Mouse (Mus musculus): ENCODE data around the gene Bri3. TPM values are rescaled to one million over a fixed set of nuclear protein-coding genes. Genes with fewer than 3 reads are reported as not detected.

The Bri3 gene
- polyA plus RNA-seq, 1 experiment from 2014 or later, result 105 TPM

DNA sequence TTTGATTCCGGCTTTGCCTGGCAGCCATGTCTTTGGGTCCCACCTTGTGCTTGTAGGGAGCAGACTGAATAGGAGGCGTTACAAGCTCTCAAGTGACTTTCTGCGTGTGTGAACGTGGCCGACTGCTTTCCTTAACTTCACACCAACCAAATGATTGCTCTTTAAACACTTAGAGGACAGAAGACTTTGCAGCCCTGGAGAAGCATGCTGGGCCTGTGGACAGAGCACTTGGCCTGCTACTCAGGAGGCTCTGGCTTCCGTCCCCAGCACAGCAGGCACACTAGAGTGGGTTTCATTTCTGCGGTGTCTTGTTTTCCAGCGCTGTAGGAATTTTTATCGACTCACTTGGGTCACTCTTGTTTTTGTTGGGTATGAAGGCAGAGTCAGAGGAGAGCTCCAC, 18.8 kb downstream of the Bri3 start:
- H3K9ac ChIP-seq (ENCODE audit: low read length), result no peak overlapping the region
- H3K4me1 ChIP-seq (ENCODE audit: control insufficient read depth, insufficient read depth, low read length), result peaks cover 13% of the 10 kb centered on the region
- no peak for DNase-seq (ENCODE audit: low spot score)
- no peak for ATAC-seq
- no peak overlapping the region for H3K4me3 ChIP-seq (ENCODE audit: low read depth, low read length)
- H3K27me3 ChIP-seq (replicated peaks; ENCODE audit: control insufficient read depth, insufficient read depth, low read length), result no peaks in the 10 kb centered on the region
- no peak overlapping the region for H3K27ac ChIP-seq (ENCODE audit: low read depth, low read length)
- H3K36me3 ChIP-seq (ENCODE audit: control insufficient read depth, insufficient read depth, low read length), result peaks cover 70% of the 10 kb centered on the region
- WGBS, result 85% methylated on average over 9 of the region's 9 CpGs
- no peak overlapping the region for H3K4me2 ChIP-seq (ENCODE audit: low read length)
- no peaks in the 10 kb centered on the region for H3K9me3 ChIP-seq (replicated peaks; ENCODE audit: control insufficient read depth, low read length)

DNA sequence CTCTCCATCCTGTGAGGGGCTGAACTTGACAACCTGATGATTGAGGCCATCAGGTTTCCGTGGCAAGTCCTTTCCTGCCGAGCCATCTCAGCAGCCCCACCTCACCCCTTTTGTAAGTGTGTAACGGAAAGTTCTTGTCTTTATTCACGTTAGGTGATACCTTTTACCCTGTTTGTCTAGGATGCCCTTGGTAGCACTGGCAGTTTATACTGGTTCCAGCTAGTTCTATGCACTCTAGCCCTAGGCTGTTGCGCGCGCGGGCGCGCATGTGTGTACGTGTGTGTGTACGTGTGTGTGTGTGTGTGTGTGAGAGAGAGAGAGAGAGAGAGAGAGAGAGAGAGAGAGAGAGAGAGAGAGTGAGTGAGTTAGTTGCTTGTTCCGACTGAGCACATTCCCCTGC, 19.3 kb downstream of the Bri3 start:
- no peaks in the 10 kb centered on the region for H3K9me3 ChIP-seq (replicated peaks; ENCODE audit: control insufficient read depth, low read length)
- 86% methylated on average over 13 of the region's 13 CpGs for WGBS
- H3K4me2 ChIP-seq (ENCODE audit: low read length), result no peak overlapping the region
- no peak overlapping the region for H3K27ac ChIP-seq (ENCODE audit: low read depth, low read length)
- no peak for DNase-seq (ENCODE audit: low spot score)
- no peak overlapping the region for H3K9ac ChIP-seq (ENCODE audit: low read length)
- peaks cover 70% of the 10 kb centered on the region for H3K36me3 ChIP-seq (ENCODE audit: control insufficient read depth, insufficient read depth, low read length)
- H3K27me3 ChIP-seq (replicated peaks; ENCODE audit: control insufficient read depth, insufficient read depth, low read length), result no peaks in the 10 kb centered on the region
- peaks cover 9% of the 10 kb centered on the region for H3K4me1 ChIP-seq (ENCODE audit: control insufficient read depth, insufficient read depth, low read length)
- H3K4me3 ChIP-seq (ENCODE audit: low read depth, low read length), result no peak overlapping the region
- ATAC-seq, result no peak

DNA sequence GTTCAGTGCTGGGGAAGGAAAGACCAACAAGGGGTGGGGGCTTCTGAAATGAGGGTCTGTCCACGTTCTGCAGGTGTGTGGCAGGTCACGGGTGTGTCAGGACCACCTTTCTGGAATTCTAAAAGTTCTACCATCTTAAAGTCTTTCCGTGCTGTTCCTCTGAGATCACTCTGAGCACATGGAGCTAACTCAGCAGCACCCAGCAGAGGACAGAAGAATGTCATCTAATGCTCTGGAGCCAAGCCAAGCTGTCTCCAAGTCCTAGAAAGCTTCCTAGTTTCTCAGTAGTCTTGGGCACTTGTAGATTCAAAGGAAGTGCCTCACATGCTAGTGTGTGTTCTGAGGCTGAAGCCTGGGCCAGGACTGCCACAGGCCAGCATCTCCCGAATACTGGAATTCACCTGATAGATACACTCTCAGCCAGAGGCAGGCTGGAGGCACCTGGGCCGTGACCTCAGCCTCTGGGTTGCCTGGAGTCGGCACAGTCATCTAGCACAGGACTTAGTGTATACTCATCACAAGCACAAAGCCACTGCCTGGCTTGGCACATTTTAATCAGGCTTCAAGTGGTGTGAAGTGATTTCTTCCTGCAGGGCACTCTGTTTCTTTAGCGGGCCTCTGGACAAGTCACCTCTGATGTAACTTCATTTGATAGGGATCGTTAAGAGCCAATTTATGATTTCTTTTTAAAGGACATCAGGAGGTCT, 23.5 kb downstream of the Bri3 start:
- Histone ChIP-seq H3K36me3 (ENCODE audit: control insufficient read depth, insufficient read depth, low read length) (peaks cover 45% of the 10 kb centered on the region), H3K27ac (ENCODE audit: low read depth, low read length) (no peak overlapping the region), H3K27me3 (replicated peaks; ENCODE audit: control insufficient read depth, insufficient read depth, low read length) (no peaks in the 10 kb centered on the region), H3K9ac (ENCODE audit: low read length) (no peak overlapping the region), H3K4me1 (ENCODE audit: control insufficient read depth, insufficient read depth, low read length) (no peaks in the 10 kb centered on the region), H3K4me3 (ENCODE audit: low read depth, low read length) (no peak overlapping the region), H3K9me3 (replicated peaks; ENCODE audit: control insufficient read depth, low read length) (no peaks in the 10 kb centered on the region), H3K4me2 (ENCODE audit: low read length) (no peak overlapping the region)
- no peak; the same call in 1 of the 2 replicates for ATAC-seq
- 77% methylated on average over 8 of the region's 8 CpGs for WGBS
- DNase-seq (ENCODE audit: low spot score), result no peak

GRCm38 (mm10) chr5:144269926-144270325, 25.7 kb downstream of the Bri3 start:
- Histone ChIP-seq H3K4me1 (ENCODE audit: control insufficient read depth, insufficient read depth, low read length) (no peaks in the 10 kb centered on the region; the same call in 1 of the 2 replicates), H3K4me3 (ENCODE audit: low read depth, low read length) (no peak overlapping the region), H3K9me3 (replicated peaks; ENCODE audit: control insufficient read depth, low read length) (no peaks in the 10 kb centered on the region), H3K27me3 (replicated peaks; ENCODE audit: control insufficient read depth, insufficient read depth, low read length) (no peaks in the 10 kb centered on the region), H3K9ac (ENCODE audit: low read length) (no peak overlapping the region), H3K36me3 (ENCODE audit: control insufficient read depth, insufficient read depth, low read length) (peaks cover 32% of the 10 kb centered on the region), H3K4me2 (ENCODE audit: low read length) (no peak overlapping the region), H3K27ac (ENCODE audit: low read depth, low read length) (no peak overlapping the region)
- no peak for DNase-seq (ENCODE audit: low spot score)
- 94% methylated on average over 7 of the region's 7 CpGs for WGBS
- ATAC-seq, result no peak

- Histone ChIP-seq H3K36me3 (ENCODE audit: control insufficient read depth, insufficient read depth, low read length) (peaks cover 28% of the 10 kb centered on the region), H3K4me3 (ENCODE audit: low read depth, low read length) (no peak overlapping the region), H3K9me3 (replicated peaks; ENCODE audit: control insufficient read depth, low read length) (no peaks in the 10 kb centered on the region), H3K4me2 (ENCODE audit: low read length) (no peak overlapping the region), H3K27ac (ENCODE audit: low read depth, low read length) (no peak overlapping the region), H3K9ac (ENCODE audit: low read length) (no peak overlapping the region), H3K27me3 (replicated peaks; ENCODE audit: control insufficient read depth, insufficient read depth, low read length) (no peaks in the 10 kb centered on the region), H3K4me1 (ENCODE audit: control insufficient read depth, insufficient read depth, low read length) (no peaks in the 10 kb centered on the region; the same call in 1 of the 2 replicates)
- DNase-seq (ENCODE audit: low spot score) (no peak), ATAC-seq (no peak)
- WGBS, result 94% methylated on average over 8 of the region's 8 CpGs
Measured at GRCm38 (mm10) chr5:144270420-144270819, 26.2 kb downstream of the Bri3 start.

- Histone ChIP-seq H3K4me1 (ENCODE audit: control insufficient read depth, insufficient read depth, low read length) (no peaks in the 10 kb centered on the region; the same call in 1 of the 2 replicates), H3K9me3 (replicated peaks; ENCODE audit: control insufficient read depth, low read length) (no peaks in the 10 kb centered on the region), H3K4me2 (ENCODE audit: low read length) (no peak overlapping the region), H3K36me3 (ENCODE audit: control insufficient read depth, insufficient read depth, low read length) (peaks cover 23% of the 10 kb centered on the region), H3K9ac (ENCODE audit: low read length) (no peak overlapping the region), H3K27me3 (replicated peaks; ENCODE audit: control insufficient read depth, insufficient read depth, low read length) (no peaks in the 10 kb centered on the region), H3K4me3 (ENCODE audit: low read depth, low read length) (no peak overlapping the region), H3K27ac (ENCODE audit: low read depth, low read length) (no peak overlapping the region)
- 86% methylated on average over 3 of the region's 3 CpGs for WGBS
- ATAC-seq, result no peak
- no peak for DNase-seq (ENCODE audit: low spot score)
Measured at GRCm38 (mm10) chr5:144271118-144271517, 26.9 kb downstream of the Bri3 start.

DNA sequence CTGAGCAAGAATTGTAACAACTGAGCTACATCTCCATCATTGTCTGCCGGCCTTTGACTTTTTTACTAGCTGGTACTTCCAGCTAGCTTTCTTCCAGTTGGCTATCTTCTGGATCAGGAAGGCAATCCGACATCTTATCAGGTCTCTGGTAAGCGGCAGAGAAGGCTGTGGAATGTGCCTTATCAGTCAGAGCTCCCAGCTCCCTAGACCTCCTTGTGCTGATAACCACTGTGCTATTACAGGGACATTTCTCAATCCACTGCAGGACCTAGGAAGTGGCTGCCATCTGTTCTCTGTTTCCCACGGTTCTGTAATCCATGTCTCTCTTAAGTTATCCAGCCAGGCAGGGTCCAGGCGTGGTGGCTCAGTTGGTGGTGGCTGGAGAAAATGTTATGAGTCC, 27.5 kb downstream of the Bri3 start:
- H3K36me3 ChIP-seq (ENCODE audit: control insufficient read depth, insufficient read depth, low read length), result peaks cover 17% of the 10 kb centered on the region
- no peaks in the 10 kb centered on the region for H3K9me3 ChIP-seq (replicated peaks; ENCODE audit: control insufficient read depth, low read length)
- DNase-seq (ENCODE audit: low spot score), result no peak
- no peak for ATAC-seq
- no peaks in the 10 kb centered on the region for H3K27me3 ChIP-seq (replicated peaks; ENCODE audit: control insufficient read depth, insufficient read depth, low read length)
- no peaks in the 10 kb centered on the region; the same call in 1 of the 2 replicates for H3K4me1 ChIP-seq (ENCODE audit: control insufficient read depth, insufficient read depth, low read length)
- H3K4me3 ChIP-seq (ENCODE audit: low read depth, low read length), result no peak overlapping the region
- H3K27ac ChIP-seq (ENCODE audit: low read depth, low read length), result no peak overlapping the region
- no peak overlapping the region for H3K9ac ChIP-seq (ENCODE audit: low read length)
- H3K4me2 ChIP-seq (ENCODE audit: low read length), result no peak overlapping the region
- 80% methylated on average over 5 of the region's 5 CpGs for WGBS

- DNase-seq (ENCODE audit: low spot score), result no peak
- H3K27ac ChIP-seq (ENCODE audit: low read depth, low read length), result no peak overlapping the region
- no peak for ATAC-seq
- 46% methylated on average over 6 of the region's 6 CpGs for WGBS
- H3K9me3 ChIP-seq (replicated peaks; ENCODE audit: control insufficient read depth, low read length), result no peaks in the 10 kb centered on the region
- H3K4me2 ChIP-seq (ENCODE audit: low read length), result no peak overlapping the region
- no peaks in the 10 kb centered on the region for H3K27me3 ChIP-seq (replicated peaks; ENCODE audit: control insufficient read depth, insufficient read depth, low read length)
- no peak overlapping the region for H3K9ac ChIP-seq (ENCODE audit: low read length)
- H3K4me3 ChIP-seq (ENCODE audit: low read depth, low read length), result no peak overlapping the region
- H3K4me1 ChIP-seq (ENCODE audit: control insufficient read depth, insufficient read depth, low read length), result no peaks in the 10 kb centered on the region; the same call in 1 of the 2 replicates
- H3K36me3 ChIP-seq (ENCODE audit: control insufficient read depth, insufficient read depth, low read length), result peaks cover 6% of the 10 kb centered on the region; the same call in 1 of the 2 replicates
Measured at GRCm38 (mm10) chr5:144274904-144275303, 30.7 kb downstream of the Bri3 start.

DNA sequence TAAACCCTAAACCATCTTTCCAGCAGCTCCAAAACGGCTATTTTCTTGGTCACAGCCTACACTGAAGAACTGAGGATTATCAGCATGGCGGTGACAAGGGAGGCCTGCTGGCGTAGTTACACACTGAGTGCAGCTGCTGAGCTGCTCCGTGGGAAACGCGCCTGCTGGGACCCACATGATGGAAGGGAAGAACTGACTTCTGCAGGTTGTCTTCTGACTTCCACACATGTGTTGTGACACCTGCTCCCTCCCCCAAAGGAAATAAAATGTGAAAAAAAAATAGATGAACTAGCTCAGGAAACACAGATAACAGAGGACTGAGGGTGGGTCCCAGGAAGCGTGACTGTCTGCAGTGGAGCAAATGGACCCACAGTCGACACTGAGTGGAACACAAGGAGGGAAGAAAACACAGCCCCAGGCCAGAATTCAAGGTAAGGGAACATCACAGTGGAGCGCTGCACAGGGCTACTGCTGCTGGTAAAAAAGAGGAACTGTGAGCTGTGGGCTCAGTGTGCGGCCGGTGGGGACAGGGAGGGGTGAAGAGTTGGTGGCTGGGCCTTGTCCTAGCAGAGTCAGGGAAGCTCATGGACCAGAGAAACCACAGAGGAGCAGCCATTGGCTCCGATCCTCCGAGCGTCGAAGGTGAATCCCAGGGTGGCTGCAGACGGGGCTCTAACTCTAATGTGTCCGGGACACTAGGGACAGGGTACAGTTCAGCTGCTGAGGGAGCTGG, 32.8 kb downstream of the Bri3 start:
- H3K4me1 ChIP-seq (ENCODE audit: control insufficient read depth, insufficient read depth, low read length), result no peaks in the 10 kb centered on the region; the same call in 1 of the 2 replicates
- ATAC-seq (no peak), DNase-seq (ENCODE audit: low spot score) (no peak)
- peaks cover 6% of the 10 kb centered on the region; the same call in 1 of the 2 replicates for H3K36me3 ChIP-seq (ENCODE audit: control insufficient read depth, insufficient read depth, low read length)
- no peaks in the 10 kb centered on the region for H3K27me3 ChIP-seq (replicated peaks; ENCODE audit: control insufficient read depth, insufficient read depth, low read length)
- H3K27ac ChIP-seq (ENCODE audit: low read depth, low read length), result 0 out of 2 replicates have a peak overlapping the region, but pooled peaks have one; percentile 30
- no peak overlapping the region for H3K9ac ChIP-seq (ENCODE audit: low read length)
- H3K4me2 ChIP-seq (ENCODE audit: low read length), result no peak overlapping the region
- WGBS, result 87% methylated on average over 17 of the region's 17 CpGs
- H3K9me3 ChIP-seq (replicated peaks; ENCODE audit: control insufficient read depth, low read length), result no peaks in the 10 kb centered on the region
- no peak overlapping the region for H3K4me3 ChIP-seq (ENCODE audit: low read depth, low read length)
